Mouse (Mus musculus) embryonic stem cell, embryonic (primary cell): ENCODE measurements around the gene Ube2r2.

Experiments
- CTCF ChIA-PET, 4 experiments: fragments of 300-600 bp in 2 of 4; fragments of 350-600 bp in 2 of 4; sonication (Branson Sonifier 250); formaldehyde crosslinking; loops; one replicate each; lab custom pipeline; 2022; ENCODE audit warnings: inconsistent platforms in 2 of 4; lab: Charles Lee
- POLR2A ChIA-PET, 4 experiments: fragments of 300-600 bp in 2 of 4; fragments of 350-600 bp in 2 of 4; sonication (Branson Sonifier 250); formaldehyde crosslinking; loops; one replicate each; lab custom pipeline; 2022; ENCODE audit warnings: antibody characterized with exemption in 4 of 4, inconsistent platforms in 1 of 4; lab: Charles Lee

Ube2r2 gene

DNA sequence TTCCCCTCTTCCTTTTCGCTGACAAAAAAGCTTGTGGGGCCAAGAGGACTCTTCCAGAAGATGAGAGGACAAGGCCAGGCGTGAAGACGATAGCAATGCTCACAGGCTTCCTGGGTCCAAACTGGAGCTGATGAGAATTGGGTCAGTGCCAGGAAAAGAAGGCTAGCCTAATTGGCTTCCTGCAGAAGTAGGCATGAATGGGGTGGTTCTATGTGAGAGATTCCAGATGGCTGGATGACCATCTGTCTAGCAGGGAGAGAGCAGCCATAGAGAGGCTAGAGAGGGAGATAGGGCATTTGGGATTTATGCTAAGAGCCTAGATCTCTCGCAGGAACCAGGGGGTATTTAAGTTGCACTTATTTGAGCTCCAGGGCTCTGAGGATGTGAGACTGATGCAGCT is 28.1 kb upstream of the Ube2r2 start:
- POLR2A ChIA-PET: interaction anchor here in 3 of 4 experiments (0.6 to 3.0 kb wide), 12 partner anchors 9 to 58 kb away, joined by 4 to 14 read pairs (median 6); partner anchors contain the start of genes Aqp3 (in 2 of the 3) and Nol6 (in 1 of the 3)
- CTCF ChIA-PET: interaction anchor here in 1 of 4 experiments (0.6 to 0.7 kb wide), 2 partner anchors 11 to 23 kb away, joined by 3 to 4 read pairs; no protein-coding TSS in a partner anchor

DNA sequence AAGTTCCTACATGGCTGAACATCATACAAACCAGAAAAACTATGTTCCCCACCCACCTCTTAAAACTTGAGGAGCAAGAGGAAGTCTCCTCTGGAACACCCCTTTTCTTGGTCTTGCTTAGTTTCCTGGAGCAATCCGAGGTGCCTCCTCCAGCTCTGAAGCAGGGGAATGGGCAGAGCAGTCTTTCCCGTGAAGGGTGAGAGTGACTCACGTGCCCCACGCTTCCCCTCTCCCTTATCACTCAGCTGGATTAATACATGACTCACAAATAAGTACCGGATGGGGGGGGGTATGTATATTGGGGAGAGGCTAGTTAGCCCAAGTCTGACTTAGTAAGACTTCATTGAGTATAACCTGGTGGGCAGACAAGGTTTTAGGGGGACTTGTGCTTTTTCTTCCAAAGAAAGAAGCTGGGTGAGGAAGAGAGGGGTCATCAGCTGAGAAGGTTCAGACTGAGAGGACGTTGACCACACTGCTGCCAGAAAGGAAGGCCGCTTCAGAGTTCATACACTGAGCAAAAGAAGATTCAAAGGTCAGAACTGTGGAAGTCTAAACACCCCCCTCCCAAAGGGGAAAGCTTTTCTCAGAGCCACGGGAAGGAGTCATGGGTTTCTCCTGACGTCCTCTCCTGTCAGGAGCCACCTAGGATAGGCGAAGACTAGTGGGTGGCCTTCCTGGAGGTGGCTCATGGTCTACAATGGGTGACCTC is 26.7 kb upstream of the Ube2r2 start:
- ChIA-PET CTCF (interaction anchor here (0.5 to 1.4 kb wide), 6 partner anchors 9 to 58 kb away, joined by 3 to 8 read pairs (median 3); no protein-coding TSS in a partner anchor), POLR2A (interaction anchor here in 3 of 4 experiments (0.7 to 3.0 kb wide), 19 partner anchors 9 to 201 kb away, joined by 3 to 14 read pairs (median 4); partner anchors contain the start of genes Aqp3 (in 3 of the 3) and Nol6 (in 1 of the 3))

DNA sequence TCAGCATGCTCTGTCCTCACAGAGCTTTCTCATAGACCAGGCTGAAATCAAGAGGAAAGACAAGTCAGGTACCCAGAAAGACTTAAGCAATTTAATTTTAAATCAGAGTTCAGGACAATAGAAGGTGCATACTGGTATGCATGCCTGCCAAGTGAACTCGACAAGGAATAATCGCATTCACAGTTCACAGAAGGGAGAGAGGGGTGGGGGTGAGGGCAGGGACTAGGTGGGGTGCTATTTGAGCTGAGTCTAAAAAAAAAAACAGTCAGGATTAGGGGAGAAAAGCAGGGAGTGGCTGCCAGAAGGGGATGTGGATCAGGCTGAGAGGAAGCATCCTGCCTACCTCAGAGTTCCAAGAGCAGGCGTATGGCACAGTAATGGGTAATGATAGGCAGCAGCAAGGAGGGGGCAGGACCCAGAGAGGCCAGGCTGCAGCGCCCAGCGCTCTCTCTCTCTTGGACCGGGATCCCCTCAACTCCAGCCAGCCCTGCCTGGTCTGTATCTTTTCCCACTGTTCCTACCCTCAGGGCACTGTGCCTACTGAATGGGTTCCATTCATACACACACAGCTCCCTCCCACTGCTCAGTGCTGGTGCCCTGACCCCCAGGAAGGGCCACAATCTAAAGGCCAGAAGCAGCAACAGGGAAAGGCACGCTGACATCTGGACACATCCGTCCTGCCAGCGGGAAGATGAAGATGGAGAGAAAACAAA is 21.0 kb upstream of the Ube2r2 start:
- ChIA-PET POLR2A (interaction anchor here (0.6 to 5.4 kb wide), 22 partner anchors 8 to 98 kb away, joined by 3 to 28 read pairs (median 4); partner anchors contain the start of genes Aqp3 (in 2 of the 4) and Nol6 (in 2 of the 4)), CTCF (interaction anchor here (0.6 to 8.3 kb wide), 14 partner anchors 10 to 65 kb away, joined by 3 to 97 read pairs (median 4); partner anchors contain the start of genes Nol6 (in 2 of the 4) and Aqp3 (in 1 of the 4))

DNA sequence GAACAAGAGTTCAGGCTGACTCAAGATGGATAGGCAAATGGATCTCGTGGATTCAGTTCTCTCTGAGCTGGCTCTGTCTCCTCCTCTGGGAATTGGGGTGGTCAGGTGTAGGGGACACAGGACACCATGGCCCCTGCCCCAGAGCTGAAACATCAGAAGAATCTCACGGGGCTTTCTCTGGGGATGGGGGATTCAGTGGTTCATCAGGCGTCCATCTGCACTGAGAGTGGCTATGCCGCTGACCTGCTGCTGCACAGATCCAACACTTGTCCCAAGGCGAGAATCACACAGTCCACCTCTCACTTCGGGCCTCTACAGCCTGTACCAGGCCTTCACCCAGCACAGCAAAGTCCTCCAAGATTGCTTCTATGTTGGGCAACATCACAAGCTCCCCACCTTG is 20.5 kb upstream of the Ube2r2 start:
- POLR2A ChIA-PET: interaction anchor here (0.6 to 5.4 kb wide), 23 partner anchors 9 to 80 kb away, joined by 3 to 28 read pairs (median 4); partner anchors contain the start of genes Aqp3 (in 2 of the 4) and Nol6 (in 2 of the 4)
- CTCF ChIA-PET: interaction anchor here (0.6 to 8.3 kb wide), 12 partner anchors 14 to 66 kb away, joined by 3 to 97 read pairs (median 4); partner anchors contain the start of gene Aqp3 (in 1 of the 4)

DNA sequence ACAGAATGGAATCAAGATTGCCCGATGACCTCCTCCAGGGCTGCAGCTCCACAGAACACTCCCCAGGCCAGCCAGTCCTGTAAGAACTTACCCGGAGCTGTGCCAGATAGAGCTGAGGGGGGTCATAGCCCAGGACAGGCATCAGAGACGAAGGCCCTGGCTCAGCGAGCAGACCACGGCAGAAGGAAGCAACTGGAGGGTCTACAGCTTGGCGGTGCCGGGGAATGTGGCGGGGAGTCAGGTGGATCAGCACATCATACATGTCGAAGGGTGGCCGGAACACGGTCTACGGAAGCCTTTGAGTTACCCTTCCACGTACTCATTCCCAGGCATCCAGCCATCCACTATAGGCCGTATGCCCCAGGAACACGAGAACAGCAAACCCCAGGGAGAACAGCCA is 19.8 kb upstream of the Ube2r2 start:
- CTCF ChIA-PET: interaction anchor here in 3 of 4 experiments (0.6 to 8.3 kb wide), 6 partner anchors 42 to 66 kb away, joined by 3 to 97 read pairs (median 8); no protein-coding TSS in a partner anchor
- POLR2A ChIA-PET: interaction anchor here in 3 of 4 experiments (0.6 to 5.4 kb wide), 27 partner anchors 8 to 83 kb away, joined by 3 to 28 read pairs (median 4); partner anchors contain the start of genes Aqp3 (in 3 of the 3) and Nol6 (in 2 of the 3)

DNA sequence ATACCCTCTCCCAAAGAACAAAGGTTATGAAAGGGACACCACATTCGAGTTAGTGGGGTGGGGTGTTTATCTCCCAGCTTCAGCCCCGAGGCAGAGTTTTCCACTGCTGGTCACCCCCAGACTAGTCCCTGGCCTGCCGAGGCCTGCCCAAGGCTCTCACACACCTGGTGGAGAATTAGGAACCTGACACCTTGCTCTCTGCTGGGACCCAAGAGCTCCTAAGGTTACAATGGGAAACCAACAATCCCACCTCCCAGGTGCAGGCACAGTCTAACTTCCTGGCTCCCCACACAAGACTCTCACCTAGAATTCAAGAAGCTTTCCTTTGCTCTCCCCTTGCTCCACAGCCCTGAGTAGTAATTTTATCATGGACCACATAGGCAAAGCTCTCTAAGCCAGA is 18.7 kb upstream of the Ube2r2 start:
- ChIA-PET CTCF (interaction anchor here (0.7 to 8.3 kb wide), 6 partner anchors 43 to 66 kb away, joined by 3 to 97 read pairs (median 14); no protein-coding TSS in a partner anchor), POLR2A (interaction anchor here in 3 of 4 experiments (0.5 to 3.7 kb wide), 20 partner anchors 11 to 84 kb away, joined by 3 to 27 read pairs (median 4); partner anchors contain the start of gene Aqp3 (in 2 of the 3))

DNA sequence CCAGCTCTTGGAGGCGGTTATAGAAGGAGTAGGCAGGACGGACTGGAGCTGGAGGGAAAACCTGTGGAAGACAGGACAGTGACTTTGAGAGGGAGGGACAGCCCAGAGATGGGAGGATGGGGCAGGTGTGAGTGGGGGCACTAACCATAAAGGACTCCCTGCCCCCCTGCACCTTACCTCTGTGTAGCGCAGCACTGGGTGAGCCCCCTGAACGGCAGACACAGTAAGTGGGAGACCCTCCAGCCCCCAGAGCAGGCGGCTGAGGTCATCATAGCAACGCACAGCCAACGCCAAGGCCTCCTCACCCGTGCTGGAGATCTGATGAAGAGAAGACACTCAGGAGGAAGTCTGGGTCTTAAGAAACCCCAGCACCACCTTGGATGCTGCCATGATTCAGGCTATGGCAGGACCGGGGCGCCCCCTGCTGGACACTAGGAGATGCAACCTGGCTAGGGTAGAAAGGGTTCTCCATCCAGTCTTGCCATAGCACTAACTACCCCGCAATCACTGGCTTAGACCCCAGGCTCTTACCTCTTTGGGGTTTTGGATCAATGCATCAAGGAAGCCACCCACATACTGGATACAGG is 16.7 kb upstream of the Ube2r2 start:
- CTCF ChIA-PET: interaction anchor here (0.5 to 8.3 kb wide), 19 partner anchors 9 to 167 kb away, joined by 3 to 97 read pairs (median 5); no protein-coding TSS in a partner anchor
- POLR2A ChIA-PET: interaction anchor here in 3 of 4 experiments (0.8 to 3.1 kb wide), 13 partner anchors 11 to 156 kb away, joined by 3 to 27 read pairs (median 4); partner anchors contain the start of gene Ubap2 (in 1 of the 3)

DNA sequence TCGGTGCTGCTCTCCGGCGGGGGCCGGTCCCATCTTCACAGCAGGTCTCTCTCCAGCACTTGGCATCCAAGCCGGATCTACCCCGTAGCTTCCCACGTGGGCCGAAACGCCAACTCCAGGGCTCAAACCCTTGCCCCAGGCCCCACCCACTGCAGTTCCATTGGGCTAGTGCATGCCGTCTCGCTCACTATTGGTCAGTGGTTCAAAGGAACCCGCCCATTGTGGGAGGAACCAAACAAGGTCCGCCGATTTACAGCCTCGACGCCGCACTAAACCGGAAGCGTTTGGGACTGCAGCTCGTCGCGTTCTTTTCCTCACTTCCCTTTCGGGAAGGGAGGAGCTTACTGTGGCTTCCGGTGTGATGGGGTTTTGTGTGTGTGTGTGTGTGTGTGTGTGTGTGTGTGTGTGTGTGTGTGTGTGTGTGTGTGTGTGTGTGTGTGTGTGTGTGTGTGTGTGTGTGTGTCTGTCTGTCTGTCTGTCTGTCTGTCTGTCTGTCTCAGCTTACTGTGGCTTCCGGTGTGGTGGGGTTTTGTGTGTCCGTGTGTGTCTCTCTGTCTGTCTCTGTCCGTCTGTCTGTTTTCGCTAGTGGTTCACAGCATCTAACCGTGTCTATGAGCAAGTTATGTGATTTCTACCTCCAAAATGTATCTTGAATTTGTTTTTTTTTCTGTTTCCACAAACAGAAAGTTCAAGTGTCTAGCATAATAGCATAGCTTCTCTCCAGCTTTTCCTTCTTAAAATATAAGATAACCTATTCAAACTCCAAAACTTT is 11.2 kb upstream of the Ube2r2 start, which contains the start of gene Nol6:
TSS of gene Nol6 (minus strand) at position 276 of the 772 bp plus-strand sequence.
- POLR2A ChIA-PET: interaction anchor here (0.5 to 3.0 kb wide), 117 partner anchors 8 to 1875 kb away, joined by 3 to 45 read pairs (median 4); partner anchors contain the start of genes Aqp3 (in 3 of the 4), Ubap2 (in 3 of the 4), B4galt1 (in 1 of the 4) and Bag1 (in 1 of the 4)

DNA sequence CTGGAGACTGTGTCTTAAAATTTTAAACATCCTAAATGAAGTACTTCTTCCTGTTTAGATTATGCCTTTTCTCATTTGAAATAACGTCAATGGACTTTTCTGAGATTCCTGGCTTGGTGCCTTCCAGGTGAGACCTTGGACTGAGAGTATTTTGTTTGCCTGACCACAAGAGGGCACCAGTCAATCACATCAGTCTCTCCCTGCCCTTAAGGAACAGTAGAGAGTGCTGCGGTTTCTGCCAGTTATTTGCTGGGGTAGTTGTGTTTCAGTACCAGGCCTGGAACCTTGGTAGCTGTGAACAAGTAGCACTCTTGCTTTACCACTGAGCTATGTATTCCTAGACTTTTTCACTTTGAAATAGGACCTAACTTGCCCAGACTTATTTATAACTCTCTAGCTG is 6.1 kb upstream of the Ube2r2 start:
- ChIA-PET POLR2A (interaction anchor here (0.6 to 2.9 kb wide), 26 partner anchors 13 to 220 kb away, joined by 3 to 20 read pairs (median 4); partner anchors contain the start of genes Aqp3 (in 1 of the 4), Ubap1 (in 1 of the 4) and Ubap2 (in 1 of the 4)), CTCF (interaction anchor here (0.6 to 2.9 kb wide), 40 partner anchors 10 to 423 kb away, joined by 3 to 40 read pairs (median 4); partner anchors contain the start of gene Ubap1 (in 1 of the 4))

More for the DNA sequence above, 11.2 kb upstream of the Ube2r2 start, which contains the start of gene Nol6:
- CTCF ChIA-PET: interaction anchor here (0.5 to 1.8 kb wide), 42 partner anchors 10 to 1908 kb away, joined by 3 to 14 read pairs (median 4); no protein-coding TSS in a partner anchor

DNA sequence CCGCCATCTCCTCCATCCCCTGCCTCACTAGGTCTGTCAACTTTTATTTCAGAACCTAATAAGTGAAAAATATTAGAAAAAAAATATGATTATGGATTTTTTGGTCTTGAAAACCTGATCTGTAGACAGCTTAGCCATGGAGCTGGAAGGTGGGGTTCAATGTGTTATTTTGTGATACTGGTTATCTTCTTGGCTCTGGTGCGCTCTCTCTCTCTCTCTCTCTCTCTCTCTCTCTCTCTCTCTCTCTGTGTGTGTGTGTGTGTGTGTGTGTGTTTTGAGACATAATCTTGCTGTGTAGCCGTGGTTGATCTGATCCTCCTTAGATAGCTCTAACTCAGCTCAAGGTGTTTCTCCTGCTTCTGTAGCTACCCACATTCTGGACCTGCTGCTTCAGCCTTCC is 5.7 kb upstream of the Ube2r2 start:
- POLR2A ChIA-PET: interaction anchor here (0.6 to 2.9 kb wide), 26 partner anchors 12 to 1892 kb away, joined by 3 to 20 read pairs (median 5); partner anchors contain the start of genes Aqp3 (in 1 of the 4), Ubap1 (in 1 of the 4) and Ubap2 (in 1 of the 4)
- CTCF ChIA-PET: interaction anchor here (0.6 to 2.9 kb wide), 46 partner anchors 9 to 423 kb away, joined by 3 to 40 read pairs (median 4); partner anchors contain the start of gene Ubap1 (in 1 of the 4)

DNA sequence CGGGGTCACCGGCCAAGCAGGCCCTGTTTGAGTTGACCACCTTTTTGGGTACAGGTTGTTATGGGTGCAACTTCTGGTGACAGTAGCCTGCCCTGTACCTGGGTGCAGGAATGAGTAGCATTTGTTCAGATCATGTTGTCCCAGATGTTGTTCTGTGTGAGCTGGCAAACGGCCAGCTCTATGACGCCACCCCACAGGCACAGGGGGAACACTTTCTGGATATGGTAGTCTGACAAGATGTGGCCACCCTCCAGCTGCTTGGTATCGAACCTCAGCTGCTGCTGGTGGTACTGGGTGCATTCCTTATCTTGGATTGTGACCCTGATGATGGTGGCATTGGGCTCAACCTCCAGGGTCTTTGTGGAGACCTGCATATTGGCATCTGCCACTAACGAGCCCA is 3.1 kb upstream of the Ube2r2 start:
- ChIA-PET CTCF (interaction anchor here in 1 of 4 experiments (1.8 kb wide), 1 partner anchor 33 kb away, joined by 5 read pairs; no protein-coding TSS in a partner anchor), POLR2A (interaction anchor here in 2 of 4 experiments (0.7 to 3.0 kb wide), 6 partner anchors 8 to 209 kb away, joined by 3 to 27 read pairs (median 4); partner anchors contain the start of gene Nol6 (in 2 of the 2))

DNA sequence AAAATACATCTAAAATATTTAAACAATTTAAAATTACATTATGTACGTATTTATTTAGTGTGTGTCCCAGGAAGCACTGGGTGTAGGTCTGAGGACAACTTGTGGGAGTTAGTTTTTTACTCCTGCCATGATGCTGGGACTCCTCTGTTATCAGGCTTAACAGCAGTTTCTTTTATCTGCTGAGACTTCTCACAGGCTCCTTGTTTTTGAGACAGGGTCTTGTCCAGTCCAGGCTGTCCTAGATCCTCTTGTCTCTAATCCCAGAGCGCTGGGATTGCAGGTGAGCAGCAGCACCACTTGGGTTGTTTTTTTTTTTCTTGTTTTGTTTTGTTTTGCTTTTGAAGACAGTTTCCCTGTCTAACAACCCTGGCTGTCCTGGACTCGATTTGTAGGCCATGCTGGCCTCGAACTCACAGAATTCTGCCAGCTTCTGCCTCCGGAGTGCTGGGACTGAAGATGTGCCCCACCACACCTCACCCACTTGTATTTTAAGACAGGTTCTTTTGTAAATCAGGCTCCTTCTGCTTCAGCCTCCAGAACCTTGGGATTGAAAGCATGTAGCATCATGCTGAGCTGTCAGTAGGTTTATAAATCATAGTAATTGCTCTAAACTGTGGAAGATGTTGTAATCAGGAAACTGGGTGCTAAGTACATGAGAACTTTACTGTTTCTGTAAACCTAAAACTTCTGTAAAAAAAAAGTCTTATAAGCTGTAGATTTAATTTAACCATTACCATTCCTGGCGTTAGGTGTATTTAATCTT is 1.8 kb upstream of the Ube2r2 start:
- ChIA-PET CTCF (interaction anchor here in 1 of 4 experiments (1.1 to 1.8 kb wide), 3 partner anchors 23 to 83 kb away, joined by 4 to 7 read pairs (median 4); no protein-coding TSS in a partner anchor), POLR2A (interaction anchor here (0.6 to 3.4 kb wide), 38 partner anchors 9 to 370 kb away, joined by 3 to 45 read pairs (median 5); partner anchors contain the start of genes Nol6 (in 4 of the 4), Aqp3 (in 1 of the 4) and Ubap2 (in 1 of the 4))

DNA sequence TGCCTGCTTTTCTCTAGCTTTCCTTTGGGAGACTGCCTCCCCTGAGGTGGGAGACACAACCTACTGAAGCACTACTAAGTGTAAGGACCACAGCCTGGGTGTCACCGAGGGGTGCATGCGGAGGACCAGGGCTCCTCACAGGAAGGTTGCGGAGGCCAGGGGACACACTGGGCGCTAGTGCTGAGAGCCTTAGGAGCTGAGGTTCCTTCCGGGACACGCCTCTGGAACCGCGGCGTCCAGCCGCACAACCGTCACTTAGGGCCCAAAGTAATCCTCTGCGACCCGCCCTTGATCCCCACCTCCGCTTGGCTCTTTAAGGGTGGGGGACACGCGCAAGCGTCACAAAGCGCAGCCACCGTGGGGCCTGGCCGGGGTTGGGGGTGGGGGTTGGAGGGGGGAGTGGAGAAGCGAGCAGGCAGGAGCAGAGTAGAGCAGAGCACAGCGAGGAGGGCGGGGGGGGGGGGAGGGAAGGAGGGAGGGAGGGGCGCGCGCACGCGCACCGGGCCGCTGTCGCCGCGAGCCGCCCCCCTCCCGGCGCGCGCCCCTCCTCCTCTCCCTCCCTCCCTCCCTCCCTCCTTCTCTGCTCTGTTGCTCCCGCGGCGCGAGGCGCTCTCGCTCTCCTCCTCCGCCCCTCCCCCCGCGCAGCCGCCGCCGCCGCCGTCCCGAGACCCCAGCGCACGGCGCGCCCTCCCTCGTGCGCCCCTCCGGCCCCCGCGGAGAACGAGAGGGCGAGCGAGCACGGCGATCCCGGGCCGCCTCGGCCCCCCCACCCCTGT is 420 bp upstream of the Ube2r2 start:
- ChIA-PET POLR2A (interaction anchor here (0.5 to 3.4 kb wide), 79 partner anchors 8 to 605 kb away, joined by 3 to 45 read pairs (median 4); partner anchors contain the start of genes Nol6 (in 3 of the 4), Aqp3 (in 1 of the 4), Bag1 (in 1 of the 4) and Chmp5 (in 1 of the 4)), CTCF (interaction anchor here in 3 of 4 experiments (0.7 to 1.8 kb wide), 10 partner anchors 11 to 255 kb away, joined by 3 to 7 read pairs (median 4); partner anchors contain the start of gene Nol6 (in 1 of the 3))

DNA sequence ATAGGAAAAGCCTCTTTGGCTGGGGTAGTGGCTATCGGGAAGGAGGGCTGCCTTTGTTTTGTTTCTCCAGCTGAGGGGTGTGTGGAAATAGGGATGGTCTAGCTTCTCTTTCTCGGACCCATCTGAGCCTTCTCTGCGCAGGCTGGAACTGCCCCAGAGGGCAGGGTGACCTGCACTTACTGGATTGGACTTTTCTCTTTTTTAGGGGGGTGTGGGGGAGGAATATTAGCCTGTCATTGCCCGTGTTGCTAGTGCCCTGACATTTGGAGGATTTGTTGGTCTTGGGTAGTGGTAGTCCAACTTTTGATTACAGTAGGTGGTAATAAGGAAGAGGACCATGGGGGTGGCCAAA is 887 bp downstream of the Ube2r2 start:
- ChIA-PET CTCF (interaction anchor here in 3 of 4 experiments (0.7 to 1.5 kb wide), 6 partner anchors 10 to 368 kb away, joined by 3 to 4 read pairs (median 3); partner anchors contain the start of gene Aqp3 (in 1 of the 3)), POLR2A (interaction anchor here in 3 of 4 experiments (0.6 to 3.4 kb wide), 33 partner anchors 8 to 212 kb away, joined by 3 to 22 read pairs (median 4); partner anchors contain the start of genes Nol6 (in 2 of the 3), Ubap2 (in 2 of the 3), Aqp3 (in 1 of the 3) and Dcaf12 (in 1 of the 3))
